Mouse (Mus musculus) erythroblast, embryonic 14.5 days (primary cell): ENCODE data around the gene Abi1. TPM values are rescaled to one million over a fixed set of nuclear protein-coding genes. Genes with fewer than 3 reads are reported as not detected.

Source experiments
- H3K27me3 ChIP-seq: 2 replicates; pipeline ENCODE4 v1.6.1; 2012; ENCODE audit warnings: inconsistent platforms; ENCODE audit not compliant: control insufficient read depth
- H3K36me3 ChIP-seq: 2 replicates; pipeline ENCODE4 v1.6.1; 2012; ENCODE audit warnings: mild to moderate bottlenecking, inconsistent platforms; ENCODE audit not compliant: control insufficient read depth
- H3K4me1 ChIP-seq: 2 replicates; pipeline ENCODE4 v1.6.1; 2012; ENCODE audit warnings: inconsistent platforms; ENCODE audit not compliant: control insufficient read depth
- H3K4me3 ChIP-seq: replicated peaks from 2 replicates; pipeline ENCODE3; 2012; ENCODE audit warnings: moderate library complexity, mild to moderate bottlenecking, inconsistent platforms
- H3K9me3 ChIP-seq: 2 replicates; pipeline ENCODE4 v1.6.1; 2012; ENCODE audit warnings: low read length, inconsistent platforms, mixed read lengths; ENCODE audit not compliant: control insufficient read depth
- GATA1 ChIP-seq: IDR thresholded peaks from 2 replicates; pipeline ENCODE4 v1.6.1; 2012; ENCODE audit warnings: low read length, inconsistent platforms, mixed read lengths
- TAL1 ChIP-seq: IDR thresholded peaks from 3 replicates; pipeline ENCODE4 v1.6.1; 2012; ENCODE audit warnings: low read length, inconsistent platforms, mixed read lengths
- polyA plus RNA-seq: library from polyadenylated mRNA; stranded (reverse); fragments of >175 nt; gene quantifications from 2 replicates; pipeline ENCODE4 v1.2.3, GENCODE M21; 2012

Gene Abi1
- polyA plus RNA-seq, 1 experiment: 2.4 TPM

- TF ChIP-seq GATA1 (no peak), TAL1 (no peak)
- H3K9me3 ChIP-seq: no peaks in the 10 kb centered on the region
- peaks cover 1% of the 10 kb centered on the region for H3K36me3 ChIP-seq
- peaks cover 23% of the 10 kb centered on the region for H3K4me1 ChIP-seq
- no peak overlapping the region for H3K4me3 ChIP-seq
- no peaks in the 10 kb centered on the region for H3K27me3 ChIP-seq
Observed at GRCm38 (mm10) chr2:22999620-23000019, 40.4 kb downstream of the Abi1 start.

- Histone ChIP-seq H3K4me3 (no peak overlapping the region), H3K27me3 (no peaks in the 10 kb centered on the region), H3K9me3 (no peaks in the 10 kb centered on the region), H3K4me1 (peaks cover 23% of the 10 kb centered on the region), H3K36me3 (peaks cover 9% of the 10 kb centered on the region)
- TF ChIP-seq TAL1: no peak
- TF ChIP-seq GATA1: no peak
Observed at GRCm38 (mm10) chr2:22998804-22999203, 41.2 kb downstream of the Abi1 start.

GRCm38 (mm10) chr2:22998015-22998414, 42.0 kb downstream of the Abi1 start:
- Histone ChIP-seq H3K36me3 (peaks cover 15% of the 10 kb centered on the region), H3K4me3 (no peak overlapping the region), H3K9me3 (no peaks in the 10 kb centered on the region), H3K4me1 (peaks cover 23% of the 10 kb centered on the region), H3K27me3 (no peaks in the 10 kb centered on the region)
- TF ChIP-seq GATA1 (no peak), TAL1 (no peak)

GRCm38 (mm10) chr2:22996071-22996470, 44.0 kb downstream of the Abi1 start:
- no peaks in the 10 kb centered on the region for H3K9me3 ChIP-seq
- TF ChIP-seq GATA1 (no peak), TAL1 (no peak)
- no peak overlapping the region for H3K4me3 ChIP-seq
- H3K27me3 ChIP-seq: no peaks in the 10 kb centered on the region
- H3K36me3 ChIP-seq: peaks cover 19% of the 10 kb centered on the region
- H3K4me1 ChIP-seq: peaks cover 21% of the 10 kb centered on the region

- H3K27me3 ChIP-seq: no peaks in the 10 kb centered on the region
- TF ChIP-seq GATA1 (no peak), TAL1 (no peak)
- no peaks in the 10 kb centered on the region for H3K36me3 ChIP-seq
- H3K9me3 ChIP-seq: no peaks in the 10 kb centered on the region
- H3K4me1 ChIP-seq: no peaks in the 10 kb centered on the region; the same call in 1 of the 2 replicates
- no peak overlapping the region for H3K4me3 ChIP-seq
Observed at GRCm38 (mm10) chr2:22985973-22986657, 53.9 kb downstream of the Abi1 start.

GRCm38 (mm10) chr2:22977387-22977973, 62.6 kb downstream of the Abi1 start:
- Histone ChIP-seq H3K4me3 (no peak overlapping the region), H3K36me3 (no peaks in the 10 kb centered on the region), H3K4me1 (no peaks in the 10 kb centered on the region; the same call in 1 of the 2 replicates), H3K9me3 (no peaks in the 10 kb centered on the region), H3K27me3 (no peaks in the 10 kb centered on the region)
- no peak for TF ChIP-seq TAL1
- no peak for TF ChIP-seq GATA1

GRCm38 (mm10) chr2:22962970-22963369, 77.1 kb downstream of the Abi1 start:
- no peak for TF ChIP-seq GATA1
- TF ChIP-seq TAL1: no peak
- Histone ChIP-seq H3K4me1 (peaks cover 2% of the 10 kb centered on the region), H3K4me3 (no peak overlapping the region), H3K9me3 (no peaks in the 10 kb centered on the region), H3K36me3 (peaks cover 14% of the 10 kb centered on the region), H3K27me3 (no peaks in the 10 kb centered on the region)

- Histone ChIP-seq H3K27me3 (no peaks in the 10 kb centered on the region), H3K9me3 (no peaks in the 10 kb centered on the region), H3K36me3 (peaks cover 19% of the 10 kb centered on the region), H3K4me1 (peaks cover 9% of the 10 kb centered on the region), H3K4me3 (no peak overlapping the region)
- TF ChIP-seq GATA1: no peak
- no peak for TF ChIP-seq TAL1
Observed at GRCm38 (mm10) chr2:22962242-22962641, 77.8 kb downstream of the Abi1 start.

- H3K9me3 ChIP-seq: no peaks in the 10 kb centered on the region
- peaks cover 24% of the 10 kb centered on the region for H3K36me3 ChIP-seq
- no peak overlapping the region for H3K4me3 ChIP-seq
- TF ChIP-seq GATA1 (no peak), TAL1 (no peak)
- H3K4me1 ChIP-seq: peaks cover 13% of the 10 kb centered on the region
- H3K27me3 ChIP-seq: no peaks in the 10 kb centered on the region
Observed at GRCm38 (mm10) chr2:22961681-22962080, 78.4 kb downstream of the Abi1 start.
